Mouse (Mus musculus): ENCODE measurements around the gene Prmt7.

GRCm38 (mm10) chr8:106278367-106279042 lies 67.8 kb downstream of the Prmt7 start:
- TF ChIP-seq POLR2A (IDR thresholded peaks at IDR 0.05; ENCODE audit: borderline replicate concordance, extremely low read depth, insufficient read depth, insufficient read length, poor library complexity, severe bottlenecking) (no peak), CTCF (IDR thresholded peaks at IDR 0.05; ENCODE audit: borderline replicate concordance, extremely low read depth, insufficient read depth, insufficient read length) (no peak)
